Mouse (Mus musculus) brain, embryonic 14.5 days (tissue): ENCODE data around the gene Olfr1281.

Experiments used
- CTCF ChIP-seq: fragments of 200-500 bp; IDR thresholded peaks from 2 replicates; pipeline ENCODE4 v1.5.1; 2012; ENCODE audit warnings: inconsistent platforms, mild to moderate bottlenecking, moderate library complexity, borderline replicate concordance; ENCODE audit not compliant: insufficient read depth, insufficient read length; ENCODE audit errors: extremely low read depth
- POLR2A ChIP-seq: fragments of 200-500 bp; IDR thresholded peaks from 2 replicates; pipeline ENCODE4 v1.6.1; 2012; ENCODE audit warnings: mild to moderate bottlenecking, inconsistent platforms, borderline replicate concordance; ENCODE audit not compliant: poor library complexity, insufficient read depth, insufficient read length, severe bottlenecking; ENCODE audit errors: extremely low read depth

GRCm38 (mm10) chr2:111375222-111375621, 48.9 kb downstream of the Olfr1281 start, which contains the start of gene Olfr1284:
- TF ChIP-seq CTCF = no peak
- TF ChIP-seq POLR2A = no peak
